Mouse (Mus musculus): ENCODE measurements around the gene Cd5. TPM values are rescaled to one million over a fixed set of nuclear protein-coding genes. Genes with fewer than 3 reads are reported as not detected.

Gene Cd5
- total and polyA plus RNA-seq, 2 experiments from 2014 or later: 0.53 to 0.55 TPM

DNA sequence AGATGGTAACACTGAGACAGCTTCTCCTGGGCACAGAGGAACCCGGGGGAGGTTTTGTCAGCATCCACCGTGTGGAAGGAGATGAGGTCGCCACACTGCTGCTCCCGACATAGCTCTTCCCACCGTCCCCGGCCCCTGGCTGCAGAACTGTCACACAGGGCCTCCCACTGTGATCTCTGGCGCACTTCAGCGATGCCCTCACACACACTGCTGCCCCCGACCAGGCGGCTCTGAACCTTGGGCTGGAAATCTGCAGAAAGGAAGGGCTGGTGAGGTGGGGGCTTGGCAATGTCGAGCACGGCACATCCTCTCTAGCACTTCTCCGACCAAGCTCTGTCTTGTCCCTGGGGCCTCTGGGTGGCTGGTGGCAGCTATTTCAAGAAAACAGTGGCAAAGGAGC lies 15.7 kb downstream of the Cd5 start:
- WGBS: 10% methylated on average over 13 of the region's 13 CpGs

DNA sequence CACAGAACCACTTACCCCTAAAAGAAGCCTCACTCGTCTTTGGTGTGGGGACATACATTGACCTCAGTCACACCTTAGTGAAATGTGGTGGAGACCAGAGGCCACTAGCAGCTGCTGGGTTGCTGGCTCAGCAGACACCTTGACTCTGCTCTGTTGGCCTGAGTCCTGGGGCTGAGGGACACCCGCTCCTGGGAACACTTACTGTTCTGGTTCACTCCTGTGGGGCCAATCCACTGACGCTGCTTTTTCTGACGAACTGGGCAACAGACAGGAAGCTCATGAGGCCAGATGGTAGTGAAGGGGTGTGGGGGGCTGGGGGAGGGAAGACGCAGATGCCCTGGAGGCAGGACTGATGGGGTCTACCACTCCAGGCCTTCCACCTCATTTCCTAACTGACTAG lies 17.7 kb downstream of the Cd5 start:
- Histone ChIP-seq H3K9me3 (ENCODE audit: low read length) (no peaks in the 10 kb centered on the region), H3K4me3 (ENCODE audit: low read depth, low read length) (no peak overlapping the region), H3K4me1 (ENCODE audit: insufficient read depth, low read length) (peaks cover 11% of the 10 kb centered on the region; the same call in 1 of the 2 replicates), H3K4me2 (ENCODE audit: low read depth, low read length, poor library complexity, severe bottlenecking) (no peak overlapping the region), H3K27ac (ENCODE audit: low read depth, low read length) (no peak overlapping the region), H3K36me3 (ENCODE audit: insufficient read depth, low read length) (no peaks in the 10 kb centered on the region), H3K27me3 (ENCODE audit: insufficient read depth, low read length) (no peaks in the 10 kb centered on the region), H3K9ac (replicated peaks; ENCODE audit: low read length, poor library complexity, severe bottlenecking) (no peak overlapping the region)
- ATAC-seq (ENCODE audit: low FRiP score) (no peak), DNase-seq (ENCODE audit: low spot score) (no peak)
- no peak for TF ChIP-seq CTCF (IDR thresholded peaks at IDR 0.05)
- WGBS: 65% methylated on average over 5 of the region's 5 CpGs

More for the DNA sequence above, 15.7 kb downstream of the Cd5 start:
- peak; percentile 21; the same call in 1 of the 2 replicates for ATAC-seq (ENCODE audit: low FRiP score)
- Histone ChIP-seq H3K4me1 (ENCODE audit: insufficient read depth, low read length) (peaks cover 11% of the 10 kb centered on the region; the same call in 1 of the 2 replicates), H3K4me2 (ENCODE audit: low read depth, low read length, poor library complexity, severe bottlenecking) (no peak overlapping the region), H3K9me3 (ENCODE audit: low read length) (no peaks in the 10 kb centered on the region), H3K36me3 (ENCODE audit: insufficient read depth, low read length) (no peaks in the 10 kb centered on the region), H3K27ac (ENCODE audit: low read depth, low read length) (peak overlapping the region; percentile 80), H3K9ac (replicated peaks; ENCODE audit: low read length, poor library complexity, severe bottlenecking) (peak overlapping the region; percentile 42; the same call in 1 of the 2 replicates), H3K4me3 (ENCODE audit: low read depth, low read length) (no peak overlapping the region), H3K27me3 (ENCODE audit: insufficient read depth, low read length) (no peaks in the 10 kb centered on the region)
- DNase-seq (ENCODE audit: low spot score): no peak
- no peak for TF ChIP-seq CTCF (IDR thresholded peaks at IDR 0.05)

DNA sequence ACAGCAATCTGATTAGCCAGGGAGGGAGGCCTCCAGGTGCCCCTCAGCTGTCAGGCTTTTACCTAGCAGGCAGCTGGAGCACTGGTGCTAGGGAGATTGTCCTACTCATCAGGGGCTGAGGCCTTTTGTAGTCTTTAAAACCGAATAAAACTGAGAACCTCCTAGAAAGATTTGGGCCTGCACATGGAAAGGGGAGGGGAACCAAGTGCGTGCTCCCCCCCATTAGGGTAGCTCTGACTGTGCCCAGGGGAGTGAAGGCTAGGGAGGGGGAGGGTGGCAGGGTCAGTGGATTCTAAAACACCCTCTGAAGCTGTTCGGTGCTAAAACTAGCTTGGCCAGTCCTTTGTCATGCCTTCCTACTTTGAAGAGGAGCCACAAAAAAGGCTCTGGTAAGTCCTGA lies 18.3 kb downstream of the Cd5 start:
- H3K9me3 ChIP-seq (ENCODE audit: low read length): no peaks in the 10 kb centered on the region
- 23% methylated on average over 3 of the region's 3 CpGs for WGBS
- H3K27me3 ChIP-seq (ENCODE audit: insufficient read depth, low read length): no peaks in the 10 kb centered on the region
- H3K9ac ChIP-seq (replicated peaks; ENCODE audit: low read length, poor library complexity, severe bottlenecking): no peak overlapping the region
- ATAC-seq (ENCODE audit: low FRiP score): no peak
- H3K36me3 ChIP-seq (ENCODE audit: insufficient read depth, low read length): no peaks in the 10 kb centered on the region
- peak overlapping the region; percentile 43; the same call in 1 of the 2 replicates for H3K27ac ChIP-seq (ENCODE audit: low read depth, low read length)
- peaks cover 11% of the 10 kb centered on the region; the same call in 1 of the 2 replicates for H3K4me1 ChIP-seq (ENCODE audit: insufficient read depth, low read length)
- no peak overlapping the region for H3K4me3 ChIP-seq (ENCODE audit: low read depth, low read length)
- H3K4me2 ChIP-seq (ENCODE audit: low read depth, low read length, poor library complexity, severe bottlenecking): no peak overlapping the region
- no peak for TF ChIP-seq CTCF (IDR thresholded peaks at IDR 0.05)
- no peak for DNase-seq (ENCODE audit: low spot score)

DNA sequence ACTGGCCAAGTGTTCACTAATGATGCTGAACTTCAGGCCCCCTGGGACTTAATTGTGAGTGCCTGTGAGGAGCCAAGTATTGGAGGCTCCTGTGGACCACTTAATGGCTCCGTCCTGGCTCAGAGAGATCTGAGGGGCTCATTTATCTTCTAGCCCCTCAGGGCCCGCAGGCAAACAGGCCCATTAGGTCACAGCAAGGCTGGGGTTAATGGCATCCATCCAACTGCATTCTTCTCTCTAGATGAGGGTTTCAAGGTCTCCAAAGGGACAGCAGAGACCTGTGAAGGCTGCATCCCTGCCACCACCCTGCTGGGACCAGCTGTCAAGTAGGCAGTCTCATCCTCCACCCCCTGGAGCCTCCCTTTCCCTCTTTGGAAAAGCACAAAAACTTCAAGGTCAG lies 19.1 kb downstream of the Cd5 start:
- Histone ChIP-seq H3K27ac (ENCODE audit: low read depth, low read length) (peak overlapping the region; percentile 43; the same call in 1 of the 2 replicates), H3K27me3 (ENCODE audit: insufficient read depth, low read length) (no peaks in the 10 kb centered on the region), H3K4me1 (ENCODE audit: insufficient read depth, low read length) (peaks cover 11% of the 10 kb centered on the region; the same call in 1 of the 2 replicates), H3K36me3 (ENCODE audit: insufficient read depth, low read length) (no peaks in the 10 kb centered on the region), H3K4me2 (ENCODE audit: low read depth, low read length, poor library complexity, severe bottlenecking) (no peak overlapping the region), H3K4me3 (ENCODE audit: low read depth, low read length) (no peak overlapping the region), H3K9ac (replicated peaks; ENCODE audit: low read length, poor library complexity, severe bottlenecking) (no peak overlapping the region), H3K9me3 (ENCODE audit: low read length) (no peaks in the 10 kb centered on the region)
- no peak for TF ChIP-seq CTCF (IDR thresholded peaks at IDR 0.05)
- ATAC-seq (ENCODE audit: low FRiP score): no peak
- 55% methylated on average over 2 of the region's 2 CpGs for WGBS
- DNase-seq (ENCODE audit: low spot score): peak; percentile 57

DNA sequence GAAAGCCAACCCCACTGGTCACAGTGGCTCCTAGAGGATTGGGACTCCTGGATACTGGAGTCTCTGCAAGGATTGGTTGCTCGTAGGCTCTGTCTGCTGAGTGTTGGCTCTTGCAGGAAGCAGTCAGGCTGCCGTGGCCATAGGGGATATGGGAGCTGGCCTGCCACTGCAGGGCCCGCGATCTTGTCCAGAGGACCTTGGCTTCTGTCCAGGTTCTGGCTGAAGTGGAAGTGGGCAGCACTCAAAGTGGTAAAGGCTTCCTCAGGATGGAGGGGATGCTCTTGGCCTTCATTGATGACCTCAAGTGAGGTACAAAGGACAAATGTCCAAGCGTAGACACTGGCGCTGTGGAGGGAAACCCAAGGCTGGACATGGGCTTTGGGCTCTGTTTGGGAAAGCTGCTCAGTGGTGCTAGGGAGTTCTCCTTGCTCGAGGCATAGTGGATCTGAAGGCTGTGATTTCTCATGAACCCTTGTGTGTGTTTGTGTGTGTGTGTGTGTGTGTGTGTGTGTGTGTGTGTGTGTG lies 20.5 kb downstream of the Cd5 start:
- H3K4me1 ChIP-seq (ENCODE audit: insufficient read depth, low read length): peaks cover 5% of the 10 kb centered on the region; the same call in 1 of the 2 replicates
- H3K36me3 ChIP-seq (ENCODE audit: insufficient read depth, low read length): peaks cover 4% of the 10 kb centered on the region
- H3K4me3 ChIP-seq (ENCODE audit: low read depth, low read length): no peak overlapping the region
- no peak overlapping the region for H3K4me2 ChIP-seq (ENCODE audit: low read depth, low read length, poor library complexity, severe bottlenecking)
- H3K27ac ChIP-seq (ENCODE audit: low read depth, low read length): no peak overlapping the region
- ATAC-seq (ENCODE audit: low FRiP score) (no peak), DNase-seq (ENCODE audit: low spot score) (no peak)
- TF ChIP-seq CTCF (IDR thresholded peaks at IDR 0.05): no peak
- WGBS: 72% methylated on average over 7 of the region's 7 CpGs
- H3K9me3 ChIP-seq (ENCODE audit: low read length): no peaks in the 10 kb centered on the region
- no peaks in the 10 kb centered on the region for H3K27me3 ChIP-seq (ENCODE audit: insufficient read depth, low read length)
- no peak overlapping the region for H3K9ac ChIP-seq (replicated peaks; ENCODE audit: low read length, poor library complexity, severe bottlenecking)

DNA sequence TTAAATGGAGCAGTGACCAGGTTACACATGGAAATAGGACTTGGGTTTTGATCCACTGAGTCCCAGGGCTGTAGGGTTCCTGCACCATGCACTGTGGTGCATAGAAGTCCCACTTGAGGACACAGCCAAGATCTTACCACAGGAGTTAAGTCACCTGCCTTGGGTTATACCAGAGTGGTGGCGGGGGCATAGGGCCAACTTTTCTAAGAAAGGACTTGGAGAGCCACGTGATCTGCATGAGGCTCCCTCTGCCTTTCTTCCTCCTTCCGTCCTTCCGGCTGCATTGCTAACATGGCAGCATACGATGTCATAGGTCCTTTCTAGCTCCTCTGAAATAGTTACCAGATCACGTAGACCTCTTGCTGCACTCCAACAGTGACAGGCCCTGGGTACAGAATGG lies 23.3 kb downstream of the Cd5 start:
- 86% methylated on average over 6 of the region's 6 CpGs for WGBS
- Histone ChIP-seq H3K9me3 (ENCODE audit: low read length) (no peaks in the 10 kb centered on the region), H3K27ac (ENCODE audit: low read depth, low read length) (no peak overlapping the region)

More for the DNA sequence above, 23.3 kb downstream of the Cd5 start:
- TF ChIP-seq CTCF (IDR thresholded peaks at IDR 0.05): no peak
- H3K4me3 ChIP-seq (ENCODE audit: low read depth, low read length): no peak overlapping the region
- no peak overlapping the region for H3K4me2 ChIP-seq (ENCODE audit: low read depth, low read length, poor library complexity, severe bottlenecking)
- no peak overlapping the region for H3K9ac ChIP-seq (replicated peaks; ENCODE audit: low read length, poor library complexity, severe bottlenecking)
- H3K27me3 ChIP-seq (ENCODE audit: insufficient read depth, low read length): no peaks in the 10 kb centered on the region
- DNase-seq (ENCODE audit: low spot score): no peak
- H3K36me3 ChIP-seq (ENCODE audit: insufficient read depth, low read length): peaks cover 31% of the 10 kb centered on the region
- no peaks in the 10 kb centered on the region for H3K4me1 ChIP-seq (ENCODE audit: insufficient read depth, low read length)
- ATAC-seq (ENCODE audit: low FRiP score): no peak
